Mouse (Mus musculus) midbrain, embryonic 16.5 days (tissue): ENCODE measurements around the gene Sema6d. TPM values are rescaled to one million over a fixed set of nuclear protein-coding genes. Genes with fewer than 3 reads are reported as not detected.
A peak's percentile ranks its signal among the peaks of the same experiment; 100 is the strongest.

Source experiments
- ATAC-seq: fragments of 200-750 bp; cut with Nextera tagmentation; 2 replicates; pipeline ENCODE4 v1.8.0; 2017; ENCODE audit warnings: moderate TSS enrichment
- H3K27ac ChIP-seq: fragments of 300-500 bp; sonication (generic); 2 replicates; pipeline ENCODE4 v1.5.1; 2014; ENCODE audit warnings: mild to moderate bottlenecking, low read length, mixed read lengths
- H3K27me3 ChIP-seq: fragments of 300-500 bp; sonication (generic); 2 replicates; pipeline ENCODE4 v1.6.1; 2014; ENCODE audit warnings: low read depth, low read length, mixed read lengths; ENCODE audit not compliant: control insufficient read depth, insufficient read depth
- H3K36me3 ChIP-seq: fragments of 300-500 bp; sonication (generic); 2 replicates; pipeline ENCODE4 v1.6.1; 2014; ENCODE audit warnings: mild to moderate bottlenecking, low read length, moderate library complexity, mixed read lengths; ENCODE audit not compliant: control insufficient read depth, insufficient read depth
- H3K4me1 ChIP-seq: fragments of 300-500 bp; sonication (generic); 2 replicates; pipeline ENCODE4 v1.6.1; 2014; ENCODE audit warnings: mild to moderate bottlenecking, low read length, mixed read lengths; ENCODE audit not compliant: control insufficient read depth, insufficient read depth
- H3K4me2 ChIP-seq: fragments of 300-500 bp; sonication (generic); 2 replicates; pipeline ENCODE4 v1.6.1; 2014; ENCODE audit warnings: mild to moderate bottlenecking, low read length, mixed read lengths
- H3K4me3 ChIP-seq: fragments of 300-500 bp; sonication (generic); 2 replicates; pipeline ENCODE4 v1.5.1; 2014; ENCODE audit warnings: low read depth, mild to moderate bottlenecking, low read length, moderate library complexity, mixed read lengths
- H3K9ac ChIP-seq: fragments of 300-500 bp; sonication (generic); 2 replicates; pipeline ENCODE4 v1.6.1; 2014; ENCODE audit warnings: low read depth, low read length, mixed read lengths
- H3K9me3 ChIP-seq: fragments of 300-500 bp; sonication (generic); replicated peaks from 2 replicates; pipeline ENCODE4 v1.6.1; 2014; ENCODE audit warnings: mild to moderate bottlenecking, low read length, mixed read lengths; ENCODE audit not compliant: control insufficient read depth, poor library complexity, severe bottlenecking
- WGBS: fragments of 180-500 bp; shearing (Covaris S2); extraction: QIAGEN DNeasy Blood & Tissue Kit; methylation state at CpG from one replicate; pipeline ENCODE4 v1.1.7; 2014; 5-methylcytosine and 5-hydroxymethylcytosine counted together
- polyA plus RNA-seq: library from polyadenylated mRNA; unstranded; fragments of >200 nt; fragmentation: Nextera tagmentation; extraction: Ambion mirVana; gene quantifications from 2 replicates; pipeline ENCODE4 v1.2.1, GENCODE M21; 2015

The Sema6d gene
- polyA plus RNA-seq, 1 experiment from 2014 or later: 31.8 TPM

DNA sequence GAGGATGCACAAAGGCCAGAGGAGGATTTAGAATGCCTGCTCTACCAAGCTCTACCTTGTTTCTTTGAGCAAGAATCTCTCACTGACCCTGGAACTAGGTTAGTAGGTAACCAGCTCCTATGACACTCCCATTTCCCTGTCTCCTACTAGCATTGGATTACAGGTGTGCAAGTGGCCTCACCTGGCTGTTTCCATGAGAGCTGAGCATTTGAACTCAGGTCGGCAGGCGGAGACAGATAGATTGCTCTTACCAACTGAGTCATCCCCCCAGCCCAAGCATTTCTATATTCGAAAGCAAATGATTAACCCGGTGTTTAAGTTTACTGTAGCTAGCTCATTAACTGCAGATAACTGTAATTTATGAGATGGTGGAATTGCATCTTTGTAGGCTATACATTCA, 503.0 kb downstream of the Sema6d start:
- H3K4me1 ChIP-seq: no peaks in the 10 kb centered on the region
- H3K9ac ChIP-seq: no peak overlapping the region
- 97% methylated on average over 4 of the region's 4 CpGs for WGBS
- H3K9me3 ChIP-seq: no peaks in the 10 kb centered on the region
- no peaks in the 10 kb centered on the region for H3K27me3 ChIP-seq
- no peaks in the 10 kb centered on the region for H3K36me3 ChIP-seq
- ATAC-seq: no peak
- no peak overlapping the region for H3K4me3 ChIP-seq
- no peak overlapping the region for H3K27ac ChIP-seq
- H3K4me2 ChIP-seq: no peak overlapping the region

DNA sequence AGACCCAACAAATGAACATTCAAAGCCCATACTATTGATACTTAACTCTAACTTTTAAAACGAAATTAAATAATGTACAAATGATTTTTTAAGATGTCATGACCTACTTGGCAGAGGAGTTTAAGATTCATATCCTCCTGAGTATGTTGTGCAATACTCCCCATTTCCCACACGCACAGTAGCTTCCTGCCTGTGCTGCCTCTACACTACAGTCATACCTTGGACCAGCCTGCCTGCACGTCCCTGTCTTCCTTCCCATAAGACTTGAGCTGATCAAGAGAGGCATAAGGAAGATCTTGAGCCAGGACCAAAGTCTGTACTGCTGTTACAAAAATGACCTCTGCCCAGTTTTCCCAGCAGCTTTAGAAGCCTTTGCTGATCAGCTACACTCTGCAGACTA, 509.2 kb downstream of the Sema6d start:
- Histone ChIP-seq H3K4me2 (no peak overlapping the region), H3K4me3 (no peak overlapping the region), H3K4me1 (no peaks in the 10 kb centered on the region), H3K9ac (no peak overlapping the region), H3K9me3 (no peaks in the 10 kb centered on the region), H3K36me3 (no peaks in the 10 kb centered on the region), H3K27ac (no peak overlapping the region), H3K27me3 (no peaks in the 10 kb centered on the region)
- 79% methylated on average over 3 of the region's 3 CpGs for WGBS
- ATAC-seq: no peak

DNA sequence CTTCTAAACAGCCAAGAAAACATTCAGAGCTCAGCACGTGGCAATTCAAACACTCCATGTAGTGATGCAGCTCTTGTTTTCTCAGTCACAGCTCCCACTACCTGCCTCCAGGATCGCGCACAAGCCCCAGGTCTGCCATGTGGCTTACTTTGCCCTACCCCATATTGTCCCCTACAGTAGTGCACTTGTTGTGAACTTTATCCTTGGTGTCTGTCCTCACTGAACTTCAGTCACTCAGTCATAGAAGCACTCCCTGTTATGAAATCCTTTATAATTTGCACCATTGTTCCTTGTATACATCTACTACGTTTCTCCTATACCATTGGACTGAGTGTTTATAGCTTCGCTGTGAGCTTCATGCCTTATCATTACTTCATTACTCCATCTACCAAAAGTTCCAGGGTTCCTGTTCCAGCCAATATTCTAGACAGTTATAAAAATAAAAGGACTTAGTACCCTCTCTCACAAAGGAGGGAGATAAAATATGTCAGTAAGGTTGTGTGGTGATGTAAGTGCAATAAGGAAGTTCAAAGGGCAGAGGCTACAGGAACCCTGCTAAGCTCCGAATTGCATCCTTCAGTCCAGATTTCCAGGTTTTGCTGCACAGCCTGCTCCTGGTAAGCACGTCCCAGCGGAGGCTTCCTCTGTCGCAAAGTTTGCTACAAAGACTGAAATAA, 512.1 kb downstream of the Sema6d start:
- ATAC-seq: no peak
- no peaks in the 10 kb centered on the region for H3K36me3 ChIP-seq
- no peak overlapping the region for H3K9ac ChIP-seq
- WGBS: 85% methylated on average over 9 of the region's 9 CpGs
- H3K4me3 ChIP-seq: no peak overlapping the region
- H3K27ac ChIP-seq: no peak overlapping the region
- H3K27me3 ChIP-seq: no peaks in the 10 kb centered on the region
- H3K4me2 ChIP-seq: no peak overlapping the region
- H3K4me1 ChIP-seq: no peaks in the 10 kb centered on the region
- no peaks in the 10 kb centered on the region for H3K9me3 ChIP-seq

DNA sequence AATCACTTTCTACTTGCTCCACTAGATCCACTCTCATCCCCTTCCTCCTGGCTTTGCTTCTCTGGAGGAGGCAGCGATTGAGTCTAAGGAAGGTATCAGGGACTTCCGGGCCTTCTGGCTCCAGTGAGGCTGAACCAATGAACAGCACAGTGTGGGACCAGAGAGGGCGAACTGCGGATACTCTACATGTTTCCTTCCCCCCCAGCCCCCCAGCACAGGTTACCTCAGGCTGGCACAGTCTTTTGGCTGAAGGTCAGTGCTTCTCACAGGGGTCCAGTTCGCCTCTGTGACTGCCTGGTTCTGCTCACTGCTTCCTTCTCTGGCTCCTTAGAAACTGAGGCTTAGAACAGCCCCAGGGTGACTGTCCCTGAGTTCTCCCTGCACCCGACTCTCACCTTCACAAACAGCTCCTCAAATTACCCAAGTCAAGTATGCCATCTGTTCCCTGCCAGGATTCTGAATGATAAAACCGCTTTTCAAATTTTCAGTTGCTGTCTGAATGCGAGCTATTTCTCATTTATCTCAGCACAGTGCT, 512.7 kb downstream of the Sema6d start:
- Histone ChIP-seq H3K4me2 (no peak overlapping the region), H3K4me3 (no peak overlapping the region), H3K27ac (no peak overlapping the region), H3K9ac (no peak overlapping the region), H3K9me3 (no peaks in the 10 kb centered on the region), H3K27me3 (no peaks in the 10 kb centered on the region), H3K36me3 (no peaks in the 10 kb centered on the region), H3K4me1 (no peaks in the 10 kb centered on the region)
- 49% methylated on average over 8 of the region's 8 CpGs for WGBS
- no peak for ATAC-seq

DNA sequence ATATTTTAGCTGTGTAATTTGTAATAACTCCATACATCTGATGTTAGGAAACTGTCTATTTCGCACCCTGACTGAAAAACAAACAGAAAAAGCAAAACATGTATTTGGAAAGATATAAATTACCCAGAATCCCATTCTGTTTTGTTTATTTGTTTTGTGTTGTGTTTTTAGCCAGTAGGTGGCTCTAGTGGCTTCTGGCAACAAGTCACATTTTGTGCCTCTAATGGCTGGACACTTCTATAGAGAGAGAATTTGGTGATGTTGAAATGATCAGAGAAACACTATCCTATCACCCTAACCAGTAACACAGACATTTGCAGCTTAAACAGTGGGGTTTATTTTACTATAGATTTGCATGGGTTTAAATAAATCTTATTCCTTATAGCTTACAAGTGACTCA, 515.6 kb downstream of the Sema6d start:
- H3K4me1 ChIP-seq: peaks cover 4% of the 10 kb centered on the region; the same call in 1 of the 2 replicates
- no peaks in the 10 kb centered on the region for H3K36me3 ChIP-seq
- ATAC-seq: no peak
- H3K27ac ChIP-seq: no peak overlapping the region
- H3K27me3 ChIP-seq: 0 out of 2 replicates have a peak, but pooled peaks cover 2% of the 10 kb centered on the region
- H3K9ac ChIP-seq: no peak overlapping the region
- H3K4me2 ChIP-seq: no peak overlapping the region
- 84% methylated on average over 1 of the region's 1 CpGs for WGBS
- no peaks in the 10 kb centered on the region for H3K9me3 ChIP-seq
- no peak overlapping the region for H3K4me3 ChIP-seq

DNA sequence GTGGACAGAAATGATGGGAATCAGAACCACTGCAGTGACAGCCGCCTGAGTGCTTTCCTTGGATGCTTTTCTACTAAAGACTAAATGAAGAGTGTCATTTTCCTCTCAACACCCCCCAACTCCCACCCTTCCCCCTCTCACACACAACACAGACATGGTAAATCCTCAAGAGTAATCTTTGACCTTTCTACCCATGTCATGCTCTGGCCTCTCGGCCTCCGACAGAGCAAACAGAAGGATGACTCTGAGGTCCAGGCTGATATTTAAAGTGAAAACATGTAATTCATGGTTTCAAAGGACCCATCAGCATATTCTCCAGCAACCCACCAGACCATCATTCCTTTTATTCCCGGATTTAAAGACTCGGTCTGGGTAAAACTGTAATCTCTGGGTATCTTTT, 518.2 kb downstream of the Sema6d start:
- ATAC-seq: no peak
- no peak overlapping the region for H3K4me3 ChIP-seq
- H3K27me3 ChIP-seq: 0 out of 2 replicates have a peak, but pooled peaks cover 2% of the 10 kb centered on the region
- no peak overlapping the region for H3K4me2 ChIP-seq
- H3K27ac ChIP-seq: no peak overlapping the region
- no peaks in the 10 kb centered on the region for H3K36me3 ChIP-seq
- H3K9ac ChIP-seq: no peak overlapping the region
- H3K9me3 ChIP-seq: no peaks in the 10 kb centered on the region
- H3K4me1 ChIP-seq: peaks cover 13% of the 10 kb centered on the region
- WGBS: 41% methylated on average over 5 of the region's 5 CpGs

DNA sequence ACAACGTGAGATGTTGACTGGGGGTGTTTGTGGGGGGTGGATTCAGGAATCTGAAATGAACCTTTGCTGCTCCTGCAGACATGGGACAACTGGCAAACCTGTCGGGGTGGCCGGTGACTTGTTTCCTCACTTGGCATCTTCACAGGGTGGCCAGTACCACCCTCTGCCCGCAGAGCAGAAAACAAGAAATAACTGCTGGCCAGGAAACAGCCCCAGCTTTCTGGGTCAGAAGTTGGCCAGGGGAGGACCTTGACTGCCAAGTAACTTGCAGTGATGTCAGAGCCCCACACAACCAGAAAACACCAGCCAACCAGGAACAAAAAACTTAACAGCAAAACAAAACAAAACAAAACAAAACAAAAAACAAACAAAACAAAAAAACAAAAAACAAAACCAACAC, 518.8 kb downstream of the Sema6d start:
- H3K4me3 ChIP-seq: no peak overlapping the region
- no peak for ATAC-seq
- peaks cover 13% of the 10 kb centered on the region for H3K4me1 ChIP-seq
- 80% methylated on average over 4 of the region's 4 CpGs for WGBS
- H3K27me3 ChIP-seq: 0 out of 2 replicates have a peak, but pooled peaks cover 2% of the 10 kb centered on the region
- no peak overlapping the region for H3K27ac ChIP-seq
- H3K36me3 ChIP-seq: no peaks in the 10 kb centered on the region
- no peaks in the 10 kb centered on the region for H3K9me3 ChIP-seq
- H3K4me2 ChIP-seq: no peak overlapping the region
- H3K9ac ChIP-seq: no peak overlapping the region

DNA sequence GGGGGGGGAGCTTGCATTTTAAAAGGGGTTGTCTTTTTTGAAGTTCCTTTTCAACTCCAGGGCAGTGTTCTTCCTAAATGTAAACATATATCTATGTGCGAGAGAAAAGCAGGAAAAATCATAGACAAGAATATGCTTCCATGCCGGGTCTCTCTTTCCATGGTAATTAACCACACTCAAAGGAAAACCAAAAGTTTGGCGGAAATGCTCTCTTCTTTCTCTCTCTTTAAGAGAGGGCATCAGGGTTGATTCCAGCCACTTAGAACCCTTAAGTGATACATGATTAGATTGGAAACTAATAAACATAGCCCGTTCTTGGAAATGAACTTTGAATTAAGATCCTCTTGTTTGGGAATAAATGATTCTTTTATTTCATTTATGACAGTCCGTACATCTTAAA, 519.2 kb downstream of the Sema6d start:
- H3K9ac ChIP-seq: no peak overlapping the region
- H3K27ac ChIP-seq: no peak overlapping the region
- ATAC-seq: no peak
- H3K27me3 ChIP-seq: 0 out of 2 replicates have a peak, but pooled peaks cover 2% of the 10 kb centered on the region
- H3K9me3 ChIP-seq: no peaks in the 10 kb centered on the region
- H3K36me3 ChIP-seq: no peaks in the 10 kb centered on the region
- H3K4me2 ChIP-seq: peak overlapping the region; percentile 98
- H3K4me1 ChIP-seq: peaks cover 13% of the 10 kb centered on the region
- peak overlapping the region; percentile 58; the same call in 1 of the 2 replicates for H3K4me3 ChIP-seq
- WGBS: 17% methylated on average over 5 of the region's 5 CpGs

DNA sequence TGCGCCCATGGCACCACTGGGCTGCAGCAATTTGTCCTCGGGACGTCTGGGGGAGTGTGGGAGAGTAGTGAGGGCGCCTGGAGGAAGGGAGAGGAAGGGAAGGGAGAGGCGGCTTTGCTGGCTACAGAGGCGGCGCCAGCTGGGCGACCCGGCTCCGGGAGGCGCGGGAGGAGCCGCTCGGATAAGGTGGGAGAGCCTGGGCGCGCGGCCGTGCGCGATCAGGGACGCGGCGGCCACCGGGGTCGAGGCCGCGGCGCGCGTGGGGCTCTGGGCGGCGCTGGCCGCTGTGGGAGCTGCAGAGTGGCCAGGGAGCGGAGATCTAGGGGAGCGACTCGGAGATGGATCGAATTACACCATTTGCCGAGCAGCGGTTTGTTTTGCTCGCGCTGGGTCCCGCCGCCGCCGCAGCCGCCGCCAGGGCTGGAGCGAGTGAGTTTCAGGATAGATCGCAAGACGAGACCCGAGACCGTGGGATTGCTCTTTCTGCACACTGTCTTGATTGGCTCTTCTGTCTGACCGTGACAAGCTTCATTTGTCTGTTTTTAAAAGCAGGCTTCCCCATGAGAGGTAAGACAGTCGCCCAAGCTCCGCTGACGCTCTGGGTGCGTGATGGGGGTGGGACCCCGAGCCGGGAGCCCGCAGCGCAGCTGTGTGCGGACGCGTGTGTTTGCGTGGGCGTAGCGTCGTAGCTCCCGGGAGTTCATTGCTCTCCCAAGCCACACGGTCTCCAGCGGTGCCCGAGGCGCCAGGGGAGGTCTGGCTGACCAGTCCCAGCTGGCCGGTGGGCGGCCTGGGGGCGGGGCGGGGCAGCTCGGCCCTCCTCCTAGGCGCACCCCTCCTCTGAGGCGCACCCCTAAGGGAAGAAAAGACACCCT, 520.2 kb downstream of the Sema6d start:
- under 1% methylated on average over 75 of the region's 80 CpGs for WGBS
- peak overlapping the region; percentile 58 for H3K4me3 ChIP-seq
- peak overlapping the region; percentile 89 for H3K27ac ChIP-seq
- H3K9ac ChIP-seq: peak overlapping the region; percentile 85
- no peaks in the 10 kb centered on the region for H3K36me3 ChIP-seq
- ATAC-seq: peak; percentile 84
- 0 out of 2 replicates have a peak, but pooled peaks cover 2% of the 10 kb centered on the region for H3K27me3 ChIP-seq
- H3K4me1 ChIP-seq: peaks cover 13% of the 10 kb centered on the region
- peak overlapping the region; percentile 98 for H3K4me2 ChIP-seq
- H3K9me3 ChIP-seq: no peaks in the 10 kb centered on the region
